Mouse (Mus musculus): ENCODE results near the gene Sh3bgrl3. TPM values are rescaled to one million over a fixed set of nuclear protein-coding genes. Genes with fewer than 3 reads are reported as not detected.

Sh3bgrl3 gene
- polyA plus RNA-seq, 1 experiment from 2014 or later, result 396 TPM

GRCm38 (mm10) chr4:134097015-134097608 lies 31.5 kb downstream of the Sh3bgrl3 start:
- Histone ChIP-seq H3K27me3 (ENCODE audit: control insufficient read depth, insufficient read depth, low read length) (no peaks in the 10 kb centered on the region), H3K4me3 (ENCODE audit: low read depth, low read length) (no peak overlapping the region), H3K9ac (ENCODE audit: low read depth, low read length) (no peak overlapping the region), H3K9me3 (ENCODE audit: control insufficient read depth, low read length) (no peaks in the 10 kb centered on the region), H3K4me1 (replicated peaks; ENCODE audit: control insufficient read depth, insufficient read depth, low read length) (no peaks in the 10 kb centered on the region), H3K36me3 (ENCODE audit: control insufficient read depth, insufficient read depth, low read length) (no peaks in the 10 kb centered on the region), H3K27ac (ENCODE audit: low read depth, low read length) (no peak overlapping the region), H3K4me2 (replicated peaks; ENCODE audit: low read depth, low read length) (no peak overlapping the region)
- DNase-seq (ENCODE audit: low spot score) (no peak), ATAC-seq (ENCODE audit: low FRiP score) (no peak)
- WGBS, result 83% methylated on average over 5 of the region's 5 CpGs

- ATAC-seq (ENCODE audit: low FRiP score) (no peak), DNase-seq (ENCODE audit: low spot score) (no peak)
- no peaks in the 10 kb centered on the region for H3K27me3 ChIP-seq (ENCODE audit: control insufficient read depth, insufficient read depth, low read length)
- no peaks in the 10 kb centered on the region for H3K36me3 ChIP-seq (ENCODE audit: control insufficient read depth, insufficient read depth, low read length)
- no peak overlapping the region for H3K9ac ChIP-seq (ENCODE audit: low read depth, low read length)
- H3K4me2 ChIP-seq (replicated peaks; ENCODE audit: low read depth, low read length), result no peak overlapping the region
- H3K4me3 ChIP-seq (ENCODE audit: low read depth, low read length), result no peak overlapping the region
- H3K27ac ChIP-seq (ENCODE audit: low read depth, low read length), result no peak overlapping the region
- H3K4me1 ChIP-seq (replicated peaks; ENCODE audit: control insufficient read depth, insufficient read depth, low read length), result no peaks in the 10 kb centered on the region
- 75% methylated on average over 3 of the region's 3 CpGs for WGBS
- no peaks in the 10 kb centered on the region for H3K9me3 ChIP-seq (ENCODE audit: control insufficient read depth, low read length)
These were observed 32.5 kb downstream of the Sh3bgrl3 start for GRCm38 (mm10) chr4:134096120-134096519.

DNA sequence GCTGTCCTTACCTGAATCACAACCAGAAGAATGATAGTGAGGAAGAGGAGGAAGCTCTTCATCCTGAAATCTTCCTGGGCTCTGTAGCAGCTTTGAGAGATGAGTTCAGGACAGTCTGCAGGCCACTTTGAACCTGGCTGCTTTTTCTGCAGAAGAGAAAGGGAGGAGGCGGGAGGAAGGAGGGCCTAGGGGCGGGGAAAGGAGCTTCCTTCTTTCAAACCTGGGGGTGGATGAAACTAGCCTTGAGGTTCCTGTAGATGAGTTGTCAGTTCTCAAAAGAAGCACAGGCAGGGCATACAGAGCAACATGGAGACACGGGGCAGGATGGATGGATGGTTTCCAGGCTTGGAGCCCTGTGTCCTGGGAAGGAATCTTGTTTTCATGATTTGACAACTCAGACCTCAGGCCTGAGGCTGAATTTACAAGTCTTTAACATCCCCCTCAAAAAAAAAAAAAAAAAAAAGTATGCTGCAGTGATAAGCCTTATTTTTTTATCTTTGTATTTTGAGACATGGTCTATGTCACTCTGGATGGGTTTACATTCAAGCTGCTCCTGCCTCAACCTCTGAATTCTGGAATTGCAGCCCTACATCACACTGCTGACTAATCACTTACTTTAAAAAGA lies 33.6 kb downstream of the Sh3bgrl3 start, which contains the start of gene Cd52:
Cd52 (minus strand) TSS at position 160 of the 625 bp plus-strand sequence.
- no peak for ATAC-seq (ENCODE audit: low FRiP score)
- no peak within 1 kb of the TSS for H3K27ac ChIP-seq (ENCODE audit: low read depth, low read length)
- whole genome bisulfite sequencing, result 43% methylated on average over 3 of the region's 3 CpGs
- no peak within 1 kb of the TSS for H3K4me2 ChIP-seq (replicated peaks; ENCODE audit: low read depth, low read length)
- H3K4me1 ChIP-seq (replicated peaks; ENCODE audit: control insufficient read depth, insufficient read depth, low read length), result no peaks in the 10 kb centered on the region
- no peaks in the 10 kb centered on the region for H3K36me3 ChIP-seq (ENCODE audit: control insufficient read depth, insufficient read depth, low read length)
- H3K27me3 ChIP-seq (ENCODE audit: control insufficient read depth, insufficient read depth, low read length), result no peaks in the 10 kb centered on the region
- H3K4me3 ChIP-seq (ENCODE audit: low read depth, low read length), result no peak within 1 kb of the TSS
- no peak within 1 kb of the TSS for H3K9ac ChIP-seq (ENCODE audit: low read depth, low read length)
- H3K9me3 ChIP-seq (ENCODE audit: control insufficient read depth, low read length), result no peaks in the 10 kb centered on the region
- no peak for DNase-seq (ENCODE audit: low spot score)

GRCm38 (mm10) chr4:134094004-134094564 lies 34.5 kb downstream of the Sh3bgrl3 start:
- no peak overlapping the region for H3K27ac ChIP-seq (ENCODE audit: low read depth, low read length)
- H3K4me1 ChIP-seq (replicated peaks; ENCODE audit: control insufficient read depth, insufficient read depth, low read length), result no peaks in the 10 kb centered on the region
- DNase-seq (ENCODE audit: low spot score), result no peak
- H3K36me3 ChIP-seq (ENCODE audit: control insufficient read depth, insufficient read depth, low read length), result no peaks in the 10 kb centered on the region
- H3K4me2 ChIP-seq (replicated peaks; ENCODE audit: low read depth, low read length), result no peak overlapping the region
- no peaks in the 10 kb centered on the region for H3K27me3 ChIP-seq (ENCODE audit: control insufficient read depth, insufficient read depth, low read length)
- H3K9me3 ChIP-seq (ENCODE audit: control insufficient read depth, low read length), result no peaks in the 10 kb centered on the region
- WGBS, result 86% methylated on average over 7 of the region's 7 CpGs
- no peak overlapping the region for H3K9ac ChIP-seq (ENCODE audit: low read depth, low read length)
- no peak overlapping the region for H3K4me3 ChIP-seq (ENCODE audit: low read depth, low read length)
- ATAC-seq (ENCODE audit: low FRiP score), result no peak

DNA sequence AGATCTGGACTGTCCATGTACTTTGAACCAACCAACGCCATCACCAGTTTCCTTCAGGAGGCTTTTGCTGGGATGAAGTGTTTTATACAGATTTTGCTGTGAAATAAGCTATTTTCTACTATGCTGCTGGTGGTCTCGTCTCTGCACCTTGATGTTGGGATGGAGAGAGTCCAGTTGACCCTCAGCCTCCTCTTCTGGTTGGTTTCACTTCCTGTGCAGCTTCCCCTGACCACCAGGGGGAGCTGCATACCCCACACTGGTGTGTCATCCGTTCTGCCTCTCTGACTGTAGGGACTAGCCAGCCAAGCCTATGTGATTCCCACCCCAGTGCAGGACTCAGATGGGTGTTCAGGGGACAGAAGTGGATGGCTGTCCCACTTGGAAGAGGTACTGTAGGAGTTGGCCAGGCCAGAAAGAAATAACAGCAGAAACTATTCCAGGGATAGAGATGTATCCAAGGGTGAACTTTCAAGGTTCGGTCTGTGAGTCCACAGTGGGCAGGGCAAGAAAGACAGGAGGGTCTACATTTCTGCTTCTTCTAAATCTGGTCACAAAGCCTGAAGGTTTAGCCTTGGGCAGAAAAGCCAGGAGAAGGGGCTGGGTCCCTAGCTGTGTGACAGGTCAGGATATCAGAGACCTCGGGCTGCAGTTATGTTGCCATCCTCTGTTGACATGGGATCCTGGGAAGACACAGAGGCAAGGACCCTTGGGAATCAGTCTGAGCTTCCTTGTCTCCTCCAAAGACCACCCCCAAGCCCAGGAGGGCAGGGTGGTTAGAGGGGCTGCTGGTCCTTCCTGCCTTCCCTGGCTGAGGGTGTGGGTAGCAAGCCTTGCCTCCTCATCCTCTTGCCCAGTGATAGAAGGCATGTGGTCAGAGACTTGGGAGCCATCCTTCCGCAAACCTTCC lies 36.0 kb downstream of the Sh3bgrl3 start:
- H3K27me3 ChIP-seq (ENCODE audit: control insufficient read depth, insufficient read depth, low read length), result no peaks in the 10 kb centered on the region
- DNase-seq (ENCODE audit: low spot score), result peak; percentile 56
- H3K27ac ChIP-seq (ENCODE audit: low read depth, low read length), result no peak overlapping the region

GRCm38 (mm10) chr4:134091225-134091529 lies 37.4 kb downstream of the Sh3bgrl3 start:
- H3K9ac ChIP-seq (ENCODE audit: low read depth, low read length), result no peak overlapping the region
- H3K9me3 ChIP-seq (ENCODE audit: control insufficient read depth, low read length), result no peaks in the 10 kb centered on the region
- H3K27ac ChIP-seq (ENCODE audit: low read depth, low read length), result no peak overlapping the region
- H3K27me3 ChIP-seq (ENCODE audit: control insufficient read depth, insufficient read depth, low read length), result no peaks in the 10 kb centered on the region
- no peaks in the 10 kb centered on the region for H3K36me3 ChIP-seq (ENCODE audit: control insufficient read depth, insufficient read depth, low read length)
- no peaks in the 10 kb centered on the region for H3K4me1 ChIP-seq (replicated peaks; ENCODE audit: control insufficient read depth, insufficient read depth, low read length)
- 83% methylated on average over 6 of the region's 6 CpGs for WGBS
- ATAC-seq (ENCODE audit: low FRiP score) (no peak), DNase-seq (ENCODE audit: low spot score) (no peak)
- H3K4me3 ChIP-seq (ENCODE audit: low read depth, low read length), result no peak overlapping the region
- H3K4me2 ChIP-seq (replicated peaks; ENCODE audit: low read depth, low read length), result no peak overlapping the region

More for the DNA sequence above, 36.0 kb downstream of the Sh3bgrl3 start:
- Histone ChIP-seq H3K4me1 (replicated peaks; ENCODE audit: control insufficient read depth, insufficient read depth, low read length) (no peaks in the 10 kb centered on the region), H3K9me3 (ENCODE audit: control insufficient read depth, low read length) (no peaks in the 10 kb centered on the region), H3K9ac (ENCODE audit: low read depth, low read length) (no peak overlapping the region), H3K4me2 (replicated peaks; ENCODE audit: low read depth, low read length) (no peak overlapping the region), H3K36me3 (ENCODE audit: control insufficient read depth, insufficient read depth, low read length) (no peaks in the 10 kb centered on the region), H3K4me3 (ENCODE audit: low read depth, low read length) (no peak overlapping the region)
- 69% methylated on average over 6 of the region's 6 CpGs for WGBS
- no peak for ATAC-seq (ENCODE audit: low FRiP score)

DNA sequence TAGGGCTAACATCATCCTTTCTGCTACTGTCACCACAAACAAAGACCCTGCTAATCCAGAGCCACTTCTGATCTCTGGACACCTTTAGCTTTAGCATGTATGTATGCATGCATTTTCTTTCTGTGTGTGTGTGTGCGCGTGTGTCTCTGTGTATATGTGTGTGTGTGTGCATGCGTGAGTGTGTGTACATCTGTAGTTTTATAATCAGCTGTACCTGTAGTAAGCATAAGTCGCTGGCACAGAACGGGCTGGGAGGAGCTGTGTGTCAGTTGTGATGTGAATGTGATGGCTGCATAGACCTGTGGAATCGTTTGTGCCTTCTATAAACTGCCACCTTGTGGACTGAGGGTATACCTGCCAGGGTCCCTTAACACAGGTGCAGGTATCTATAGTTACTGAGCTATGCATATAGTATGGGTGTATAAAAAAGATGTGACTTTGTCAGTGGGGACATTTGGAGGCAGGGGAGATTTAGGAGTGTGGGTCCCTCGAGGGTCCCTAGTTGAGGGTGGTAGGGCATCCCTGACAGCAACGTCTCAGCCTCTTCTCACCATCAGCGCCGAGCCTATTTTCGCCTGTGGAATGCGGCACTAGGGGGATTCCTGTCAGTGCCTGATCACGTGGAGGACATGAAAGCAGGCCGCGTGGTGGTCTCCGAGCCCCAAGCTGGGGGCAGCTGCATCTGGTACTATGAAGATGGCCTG lies 37.9 kb downstream of the Sh3bgrl3 start:
- no peak overlapping the region for H3K9ac ChIP-seq (ENCODE audit: low read depth, low read length)
- DNase-seq (ENCODE audit: low spot score) (no peak), ATAC-seq (ENCODE audit: low FRiP score) (no peak)
- no peaks in the 10 kb centered on the region for H3K4me1 ChIP-seq (replicated peaks; ENCODE audit: control insufficient read depth, insufficient read depth, low read length)
- no peak overlapping the region for H3K4me3 ChIP-seq (ENCODE audit: low read depth, low read length)
- H3K27ac ChIP-seq (ENCODE audit: low read depth, low read length), result no peak overlapping the region
- no peak overlapping the region for H3K4me2 ChIP-seq (replicated peaks; ENCODE audit: low read depth, low read length)
- 80% methylated on average over 16 of the region's 16 CpGs for WGBS
- H3K36me3 ChIP-seq (ENCODE audit: control insufficient read depth, insufficient read depth, low read length), result no peaks in the 10 kb centered on the region
- H3K27me3 ChIP-seq (ENCODE audit: control insufficient read depth, insufficient read depth, low read length), result no peaks in the 10 kb centered on the region
- H3K9me3 ChIP-seq (ENCODE audit: control insufficient read depth, low read length), result no peaks in the 10 kb centered on the region

GRCm38 (mm10) chr4:134089029-134089428 lies 39.6 kb downstream of the Sh3bgrl3 start:
- Histone ChIP-seq H3K9me3 (ENCODE audit: control insufficient read depth, low read length) (no peaks in the 10 kb centered on the region), H3K4me1 (replicated peaks; ENCODE audit: control insufficient read depth, insufficient read depth, low read length) (no peaks in the 10 kb centered on the region), H3K27ac (ENCODE audit: low read depth, low read length) (no peak overlapping the region), H3K4me3 (ENCODE audit: low read depth, low read length) (no peak overlapping the region), H3K27me3 (ENCODE audit: control insufficient read depth, insufficient read depth, low read length) (no peaks in the 10 kb centered on the region), H3K4me2 (replicated peaks; ENCODE audit: low read depth, low read length) (no peak overlapping the region), H3K9ac (ENCODE audit: low read depth, low read length) (no peak overlapping the region), H3K36me3 (ENCODE audit: control insufficient read depth, insufficient read depth, low read length) (no peaks in the 10 kb centered on the region)
- no peak for ATAC-seq (ENCODE audit: low FRiP score)
- no peak for DNase-seq (ENCODE audit: low spot score)
- 77% methylated on average over 8 of the region's 9 CpGs for WGBS
